Mouse (Mus musculus) layer of hippocampus, postnatal 10 days (tissue): ENCODE measurements around the gene Gpt2. TPM values are rescaled to one million over a fixed set of nuclear protein-coding genes. Genes with fewer than 3 reads are reported as not detected.
A peak's percentile ranks its signal among the peaks of the same experiment; 100 is the strongest.

Source experiments
- DNase-seq, 2 experiments: peaks; one replicate each; pipeline ENCODE4 v3.0.0; 2021; ENCODE audit warnings: low spot score in 2 of 2
- long read RNA-seq: library from polyadenylated mRNA; stranded (forward); transcript quantifications from one replicate; pipeline ENCODE4 v2.0.0, GENCODE M21; 2023
- total RNA-seq, 2 experiments: library from RNA; stranded (reverse); gene quantifications; 2 replicates each; pipeline ENCODE4 v1.2.3; 2021

Gpt2 gene
- 10 to 100 TPM; 51.9 to 58.7 TPM for total RNA-seq
- long read RNA-seq, transcript Gpt2-201 (12 exons, 3,639 nt) = major isoform, 20 of 34 reads
- long read RNA-seq, partial matches to known transcripts = 2 of 34 reads
- long read RNA-seq, other reads (novel, unspliced or antisense) = 12 of 34 reads

- peak; percentile 91 to 93 for DNase-seq
These were observed at the start of gene Gpt2 for GRCm38 (mm10) chr8:85492125-85492875. Gene Gpt2 (plus strand): TSS chr8:85492576.

GRCm38 (mm10) chr8:85444092-85444491 lies 48.3 kb upstream of the Gpt2 start:
- DNase-seq = no peak

- no peak for DNase-seq
These were observed 46.3 kb upstream of the Gpt2 start for GRCm38 (mm10) chr8:85445936-85446685.

GRCm38 (mm10) chr8:85450335-85450734 lies 42.0 kb upstream of the Gpt2 start:
- no peak for DNase-seq

- peak in 1 of 2 experiments; percentile 32 for DNase-seq
These were observed 40.0 kb upstream of the Gpt2 start for GRCm38 (mm10) chr8:85452328-85452727.

- no peak for DNase-seq
These were observed 39.1 kb upstream of the Gpt2 start for GRCm38 (mm10) chr8:85453256-85453655.

GRCm38 (mm10) chr8:85454750-85455149 lies 37.6 kb upstream of the Gpt2 start:
- no peak for DNase-seq

GRCm38 (mm10) chr8:85456536-85456935 lies 35.8 kb upstream of the Gpt2 start:
- peak; percentile 70 to 76 for DNase-seq

- DNase-seq = no peak
These were observed 32.8 kb upstream of the Gpt2 start for GRCm38 (mm10) chr8:85459582-85459981.

- DNase-seq = peak in 1 of 2 experiments; percentile 33
These were observed 31.6 kb upstream of the Gpt2 start for GRCm38 (mm10) chr8:85460804-85461203.

- DNase-seq = no peak
These were observed 31.0 kb upstream of the Gpt2 start for GRCm38 (mm10) chr8:85461377-85461776.

- no peak for DNase-seq
These were observed 29.9 kb upstream of the Gpt2 start for GRCm38 (mm10) chr8:85462441-85462840.

GRCm38 (mm10) chr8:85464316-85464715 lies 28.1 kb upstream of the Gpt2 start:
- no peak for DNase-seq

- DNase-seq = no peak
These were observed 26.3 kb upstream of the Gpt2 start for GRCm38 (mm10) chr8:85466056-85466455.

GRCm38 (mm10) chr8:85470753-85471152 lies 21.6 kb upstream of the Gpt2 start:
- DNase-seq = no peak

GRCm38 (mm10) chr8:85472800-85473199 lies 19.6 kb upstream of the Gpt2 start:
- no peak for DNase-seq

GRCm38 (mm10) chr8:85473246-85473645 lies 19.1 kb upstream of the Gpt2 start:
- no peak for DNase-seq

GRCm38 (mm10) chr8:85474924-85475323 lies 17.5 kb upstream of the Gpt2 start:
- DNase-seq = no peak

- DNase-seq = no peak
These were observed 15.3 kb upstream of the Gpt2 start for GRCm38 (mm10) chr8:85476970-85477545.

GRCm38 (mm10) chr8:85478397-85478796 lies 14.0 kb upstream of the Gpt2 start:
- no peak for DNase-seq

GRCm38 (mm10) chr8:85479710-85480109 lies 12.7 kb upstream of the Gpt2 start:
- DNase-seq = no peak

- DNase-seq = peak; percentile 30 to 48
These were observed 10.5 kb upstream of the Gpt2 start for GRCm38 (mm10) chr8:85481900-85482299.
